Mouse (Mus musculus): Measurements from ENCODE around the gene Cnr1.

- TF ChIP-seq POLR2A (IDR thresholded peaks at IDR 0.05; ENCODE audit: low read depth, low read length) = no peak
- TF ChIP-seq CTCF (conservative IDR thresholded peaks at IDR 0.05; ENCODE audit: insufficient read depth, insufficient read length, low read depth, low read length) = no peak
These were observed 21.3 kb downstream of the Cnr1 start for GRCm38 (mm10) chr4:33945742-33946141.
